Mouse (Mus musculus) activated CD4-positive, CD25-positive, alpha-beta regulatory T cell (primary cell): ENCODE results near the gene Frmpd2. TPM values are rescaled to one million over a fixed set of nuclear protein-coding genes. Genes with fewer than 3 reads are reported as not detected.

Experiments
- polyA plus RNA-seq, 2 experiments: library from polyadenylated mRNA; unstranded; fragments of 100-300 nt; shearing (Covaris generic); gene quantifications; one replicate each; pipeline ENCODE4 v1.2.1; 2017

Frmpd2 gene
- not detected for polyA plus RNA-seq

GRCm38 (mm10) chr14:33471331-33471730 lies at the start of gene Frmpd2:
Frmpd2 (plus strand) TSS chr14:33471696.

GRCm38 (mm10) chr14:33447027-33447569 lies 24.4 kb upstream of the Frmpd2 start, which contains the start of gene Mapk8:
Mapk8 (minus strand) TSS chr14:33447158.

GRCm38 (mm10) chr14:33588951-33589350 lies 117.5 kb downstream of the Frmpd2 start, which contains the start of gene Ptpn20:
Ptpn20 (plus strand) TSS chr14:33589207.

Other genes starting within 250 kb of the Frmpd2 start
- gene Mapk8, start 24.5 kb upstream of the Frmpd2 start, polyA plus RNA-seq = 10 to 100 TPM in 1 of 2 experiments, 1 to 10 TPM in 1; 7.7 to 15.3 TPM
- not detected for gene Ptpn20, start 117.5 kb downstream of the Frmpd2 start, polyA plus RNA-seq